Mouse (Mus musculus) heart, embryonic 14.5 days (tissue): Measurements from ENCODE around the gene Mob3b. TPM values are rescaled to one million over a fixed set of nuclear protein-coding genes. Genes with fewer than 3 reads are reported as not detected.

Source experiments
- ATAC-seq: fragments of 200-750 bp; cut with Nextera tagmentation; 2 replicates; pipeline ENCODE4 v1.8.0; 2017; ENCODE audit warnings: low read depth, moderate TSS enrichment; ENCODE audit not compliant: insufficient number of reproducible peaks, insufficient read depth, low FRiP score
- H3K27ac ChIP-seq, 2 experiments: fragments of 200-500 bp in 1 of 2; fragments of 300-500 bp in 1 of 2; sonication (generic) in 1 of 2; replicated peaks in 1 of 2; 2 replicates each; pipeline ENCODE4 v1.5.1; 2012 to 2014; ENCODE audit warnings: low read depth in 2 of 2, low read length in 2 of 2, control low read depth in 1 of 2, mild to moderate bottlenecking in 1 of 2, mixed read lengths in 1 of 2; ENCODE audit not compliant: control insufficient read depth in 1 of 2, insufficient read depth in 1 of 2
- H3K27me3 ChIP-seq: fragments of 300-500 bp; sonication (generic); 2 replicates; pipeline ENCODE4 v1.6.1; 2014; ENCODE audit warnings: mild to moderate bottlenecking, low read length, control low read depth; ENCODE audit not compliant: control insufficient read depth, insufficient read depth
- H3K36me3 ChIP-seq: fragments of 300-500 bp; sonication (generic); 2 replicates; pipeline ENCODE4 v1.6.1; 2014; ENCODE audit warnings: mild to moderate bottlenecking, control low read depth, low read length, mixed read lengths; ENCODE audit not compliant: control insufficient read depth, insufficient read depth
- H3K4me1 ChIP-seq, 2 experiments: fragments of 200-500 bp in 1 of 2; fragments of 300-500 bp in 1 of 2; sonication (generic) in 1 of 2; 2 replicates each; pipeline ENCODE4 v1.6.1; 2012 to 2014; ENCODE audit warnings: low read length in 2 of 2, control low read depth in 1 of 2, mixed read lengths in 1 of 2; ENCODE audit not compliant: control insufficient read depth in 2 of 2, insufficient read depth in 2 of 2
- H3K4me2 ChIP-seq: fragments of 300-500 bp; sonication (generic); 2 replicates; pipeline ENCODE4 v1.6.1; 2014; ENCODE audit warnings: mild to moderate bottlenecking, low read length
- H3K4me3 ChIP-seq, 2 experiments: fragments of 200-500 bp in 1 of 2; fragments of 300-500 bp in 1 of 2; sonication (generic) in 1 of 2; 2 replicates each; pipeline ENCODE4 v1.5.1; 2012 to 2014; ENCODE audit warnings: low read length in 2 of 2, mild to moderate bottlenecking in 2 of 2, control low read depth in 1 of 2, low read depth in 1 of 2, moderate library complexity in 1 of 2; ENCODE audit not compliant: control insufficient read depth in 1 of 2, insufficient read depth in 1 of 2
- H3K9ac ChIP-seq: fragments of 300-500 bp; sonication (generic); 2 replicates; pipeline ENCODE4 v1.6.1; 2014; ENCODE audit warnings: mild to moderate bottlenecking, low read length
- H3K9me3 ChIP-seq: fragments of 300-500 bp; sonication (generic); 2 replicates; pipeline ENCODE4 v1.6.1; 2016; ENCODE audit warnings: low read length, control low read depth; ENCODE audit not compliant: control insufficient read depth
- WGBS: fragments of 180-500 bp; shearing (Covaris S2); extraction: QIAGEN DNeasy Blood & Tissue Kit; methylation state at CpG from one replicate; pipeline ENCODE4 v1.1.7; 2014; 5-methylcytosine and 5-hydroxymethylcytosine counted together
- polyA plus RNA-seq: library from polyadenylated mRNA; unstranded; fragments of >200 nt; fragmentation: Nextera tagmentation; extraction: Ambion mirVana; gene quantifications from 2 replicates; pipeline ENCODE4 v1.2.1, GENCODE M21; 2014

The Mob3b gene
- polyA plus RNA-seq, 1 experiment from 2014 or later, result 3.5 TPM

- WGBS, result 91% methylated on average over 8 of the region's 8 CpGs
- no peak overlapping the region for H3K27ac ChIP-seq
- no peaks in the 10 kb centered on the region for H3K27me3 ChIP-seq
- H3K9ac ChIP-seq, result no peak overlapping the region
- H3K9me3 ChIP-seq, result no peaks in the 10 kb centered on the region
- no peak for ATAC-seq
- no peak overlapping the region for H3K4me3 ChIP-seq
- peaks cover 20 to 31% of the 10 kb centered on the region in 2 experiments for H3K4me1 ChIP-seq
- no peak overlapping the region for H3K4me2 ChIP-seq
- no peaks in the 10 kb centered on the region for H3K36me3 ChIP-seq
These were observed 153.5 kb downstream of the Mob3b start for GRCm38 (mm10) chr4:35003550-35004326.

- 68% methylated on average over 7 of the region's 7 CpGs for WGBS
- Histone ChIP-seq H3K27ac (no peak overlapping the region), H3K27me3 (0 out of 2 replicates have a peak, but pooled peaks cover 2% of the 10 kb centered on the region), H3K36me3 (no peaks in the 10 kb centered on the region), H3K9me3 (no peaks in the 10 kb centered on the region), H3K9ac (no peak overlapping the region), H3K4me1 (peaks cover 4% of the 10 kb centered on the region in 2 experiments; a peak in 2 of 4 replicates), H3K4me3 (no peak overlapping the region), H3K4me2 (no peak overlapping the region)
- ATAC-seq, result no peak
These were observed 160.7 kb downstream of the Mob3b start for GRCm38 (mm10) chr4:34996616-34997015.

GRCm38 (mm10) chr4:34993639-34993975, 163.7 kb downstream of the Mob3b start:
- no peak for ATAC-seq
- no peaks in the 10 kb centered on the region for H3K9me3 ChIP-seq
- no peak overlapping the region for H3K27ac ChIP-seq
- H3K9ac ChIP-seq, result no peak overlapping the region
- H3K4me3 ChIP-seq, result no peak overlapping the region
- no peaks in the 10 kb centered on the region for H3K36me3 ChIP-seq
- peaks cover 6 to 7% of the 10 kb centered on the region in 2 experiments for H3K4me1 ChIP-seq
- H3K4me2 ChIP-seq, result peak overlapping the region; percentile 33
- WGBS, result 62% methylated on average over 6 of the region's 6 CpGs
- H3K27me3 ChIP-seq, result 0 out of 2 replicates have a peak, but pooled peaks cover 3% of the 10 kb centered on the region

GRCm38 (mm10) chr4:34992866-34993638, 164.2 kb downstream of the Mob3b start:
- 0 out of 2 replicates have a peak, but pooled peaks cover 3% of the 10 kb centered on the region for H3K27me3 ChIP-seq
- WGBS, result 38% methylated on average over 22 of the region's 22 CpGs
- H3K9ac ChIP-seq, result no peak overlapping the region
- no peak overlapping the region for H3K27ac ChIP-seq
- H3K4me3 ChIP-seq, result no peak overlapping the region
- H3K4me2 ChIP-seq, result peak overlapping the region; percentile 33
- no peaks in the 10 kb centered on the region for H3K36me3 ChIP-seq
- no peak for ATAC-seq
- no peaks in the 10 kb centered on the region for H3K9me3 ChIP-seq
- H3K4me1 ChIP-seq, result peaks cover 6 to 7% of the 10 kb centered on the region in 2 experiments

- Histone ChIP-seq H3K9me3 (no peaks in the 10 kb centered on the region), H3K27ac (no peak overlapping the region), H3K4me2 (no peak overlapping the region), H3K9ac (no peak overlapping the region), H3K36me3 (no peaks in the 10 kb centered on the region), H3K4me1 (peaks cover 6 to 7% of the 10 kb centered on the region in 2 experiments), H3K4me3 (no peak overlapping the region), H3K27me3 (0 out of 2 replicates have a peak, but pooled peaks cover 3% of the 10 kb centered on the region)
- ATAC-seq, result 0 out of 2 replicates have a peak, but pooled peaks have one; percentile 26
- 57% methylated on average over 22 of the region's 22 CpGs for WGBS
These were observed 165.1 kb downstream of the Mob3b start for GRCm38 (mm10) chr4:34991891-34992865.

GRCm38 (mm10) chr4:34991116-34991515, 166.2 kb downstream of the Mob3b start:
- no peak for ATAC-seq
- H3K27ac ChIP-seq, result no peak overlapping the region
- no peaks in the 10 kb centered on the region for H3K36me3 ChIP-seq
- no peaks in the 10 kb centered on the region for H3K9me3 ChIP-seq
- H3K4me3 ChIP-seq, result no peak overlapping the region
- H3K4me1 ChIP-seq, result peaks cover 6 to 7% of the 10 kb centered on the region in 2 experiments
- 0 out of 2 replicates have a peak, but pooled peaks cover 3% of the 10 kb centered on the region for H3K27me3 ChIP-seq
- no peak overlapping the region for H3K9ac ChIP-seq
- no peak overlapping the region for H3K4me2 ChIP-seq
- WGBS, result 45% methylated on average over 10 of the region's 10 CpGs

GRCm38 (mm10) chr4:34990659-34991058, 166.6 kb downstream of the Mob3b start:
- H3K9ac ChIP-seq, result no peak overlapping the region
- H3K4me3 ChIP-seq, result no peak overlapping the region
- peaks cover 7 to 8% of the 10 kb centered on the region in 2 experiments for H3K4me1 ChIP-seq
- 0 out of 2 replicates have a peak, but pooled peaks cover 3% of the 10 kb centered on the region for H3K27me3 ChIP-seq
- no peak overlapping the region for H3K4me2 ChIP-seq
- no peaks in the 10 kb centered on the region for H3K36me3 ChIP-seq
- no peak overlapping the region for H3K27ac ChIP-seq
- no peak for ATAC-seq
- H3K9me3 ChIP-seq, result no peaks in the 10 kb centered on the region
- WGBS, result 69% methylated on average over 9 of the region's 9 CpGs
